8 mouse cellular contexts compared by ENCODE assay signal in genomic region chr19:16435531-16436231, GRCm38 (mm10). TPM values are rescaled to one million over a fixed set of nuclear protein-coding genes. Genes with fewer than 3 reads are reported as not detected.
DNase-seq lines count a peak whose midpoint lies in the region; ATAC-seq and TF ChIP-seq lines count a peak whose summit lies in the region.

Gene Gna14 (plus strand): TSS chr19:16435762.

- DNase-seq in brain, embryonic 14.5 days (ENCODE audit: low read depth), result peak; percentile 75
- DNase-seq in kidney, postnatal 0 days (ENCODE audit: low spot score), result peak; percentile 85
- DNase-seq in lung, embryonic 14.5 days, result peak; percentile 88
- DNase-seq in thymus, adult 18-20 months, result peak; percentile 34 to 45

- H3K4me1 ChIP-seq in erythroblast, embryonic 14.5 days (ENCODE audit: control insufficient read depth), result peaks cover 18% of the 10 kb centered on the region
- peaks cover 17 to 35% of the 10 kb centered on the region in 2 experiments for H3K4me1 ChIP-seq in heart, embryonic 14.5 days (ENCODE audit: control insufficient read depth in 2 of 2, insufficient read depth in 2 of 2, low read length in 2 of 2)
- H3K4me1 ChIP-seq in kidney, postnatal 0 days (replicated peaks; ENCODE audit: insufficient read depth, low read length), result peaks cover 21% of the 10 kb centered on the region
- H3K4me1 ChIP-seq in lung, embryonic 14.5 days (ENCODE audit: insufficient read depth), result peaks cover 35% of the 10 kb centered on the region
- peaks cover 12% of the 10 kb centered on the region; the same call in 1 of the 2 replicates for H3K4me1 ChIP-seq in neural tube, embryonic 14.5 days (ENCODE audit: control insufficient read depth, insufficient read depth, low read length)

- H3K9me3 ChIP-seq in erythroblast, embryonic 14.5 days (ENCODE audit: control insufficient read depth, low read length), result no peaks in the 10 kb centered on the region
- H3K9me3 ChIP-seq in heart, embryonic 14.5 days (ENCODE audit: control insufficient read depth, low read length), result no peaks in the 10 kb centered on the region
- no peaks in the 10 kb centered on the region for H3K9me3 ChIP-seq in kidney, postnatal 0 days (replicated peaks; ENCODE audit: low read length)
- H3K9me3 ChIP-seq in lung, embryonic 14.5 days (ENCODE audit: low read depth, low read length), result no peaks in the 10 kb centered on the region
- H3K9me3 ChIP-seq in neural tube, embryonic 14.5 days (ENCODE audit: control insufficient read depth, low read length), result no peaks in the 10 kb centered on the region

- no peak within 1 kb of the TSS for H3K27ac ChIP-seq in heart, embryonic 14.5 days (replicated peaks in 1 of 2; ENCODE audit: control insufficient read depth in 1 of 2, insufficient read depth in 1 of 2, low read depth in 2 of 2, low read length in 2 of 2)
- peak within 1 kb of the TSS; percentile 67; the same call in 1 of the 2 replicates for H3K27ac ChIP-seq in kidney, postnatal 0 days
- peak within 1 kb of the TSS; percentile 13; the same call in 1 of the 2 replicates for H3K27ac ChIP-seq in lung, embryonic 14.5 days (ENCODE audit: low read depth)
- no peak within 1 kb of the TSS for H3K27ac ChIP-seq in neural tube, embryonic 14.5 days (ENCODE audit: low read depth, low read length)

- H3K4me3 ChIP-seq in erythroblast, embryonic 14.5 days (replicated peaks), result peak within 1 kb of the TSS; percentile 48
- peak within 1 kb of the TSS; percentile 39 to 43 for H3K4me3 ChIP-seq in heart, embryonic 14.5 days (ENCODE audit: control insufficient read depth in 1 of 2, insufficient read depth in 1 of 2, low read depth in 1 of 2, low read length in 2 of 2)
- H3K4me3 ChIP-seq in kidney, postnatal 0 days (replicated peaks; ENCODE audit: low read depth, low read length), result peak within 1 kb of the TSS; percentile 44
- H3K4me3 ChIP-seq in lung, embryonic 14.5 days (ENCODE audit: low read depth, low read length), result peak within 1 kb of the TSS; percentile 42
- peak within 1 kb of the TSS; percentile 32 for H3K4me3 ChIP-seq in neural tube, embryonic 14.5 days (ENCODE audit: low read depth, low read length)

- WGBS in heart, embryonic 14.5 days, result under 1% methylated on average over 27 of the region's 27 CpGs
- 1% methylated on average over 27 of the region's 27 CpGs for WGBS in kidney, postnatal 0 days
- under 1% methylated on average over 27 of the region's 27 CpGs for WGBS in lung, embryonic 14.5 days
- WGBS in neural tube, embryonic 14.5 days, result 1% methylated on average over 27 of the region's 27 CpGs

- H3K4me2 ChIP-seq in heart, embryonic 14.5 days (ENCODE audit: low read length), result peak within 1 kb of the TSS; percentile 74
- peak within 1 kb of the TSS; percentile 76 for H3K4me2 ChIP-seq in kidney, postnatal 0 days (ENCODE audit: low read length)
- peak within 1 kb of the TSS; percentile 86 for H3K4me2 ChIP-seq in lung, embryonic 14.5 days
- H3K4me2 ChIP-seq in neural tube, embryonic 14.5 days (ENCODE audit: low read depth, low read length), result peak within 1 kb of the TSS; percentile 64

- peak; percentile 80 for ATAC-seq in CD4-positive, CD25-positive, alpha-beta regulatory T cell, adult 4 months
- ATAC-seq in heart, embryonic 14.5 days (ENCODE audit: insufficient number of reproducible peaks, insufficient read depth, low FRiP score, low read depth), result no peak
- peak; percentile 83 for ATAC-seq in kidney, postnatal 0 days (replicated peaks; ENCODE audit: low FRiP score, low read depth)
- ATAC-seq in lung, embryonic 14.5 days (ENCODE audit: insufficient read depth), result peak; percentile 75
- peak; percentile 56; the same call in 1 of the 2 replicates for ATAC-seq in neural tube, embryonic 14.5 days (ENCODE audit: low read depth)

- no peaks in the 10 kb centered on the region for H3K36me3 ChIP-seq in erythroblast, embryonic 14.5 days (ENCODE audit: control insufficient read depth)
- no peaks in the 10 kb centered on the region for H3K36me3 ChIP-seq in heart, embryonic 14.5 days (ENCODE audit: control insufficient read depth, insufficient read depth, low read length)
- no peaks in the 10 kb centered on the region for H3K36me3 ChIP-seq in kidney, postnatal 0 days (ENCODE audit: insufficient read depth, low read length)
- H3K36me3 ChIP-seq in lung, embryonic 14.5 days (ENCODE audit: insufficient read depth), result no peaks in the 10 kb centered on the region
- no peaks in the 10 kb centered on the region for H3K36me3 ChIP-seq in neural tube, embryonic 14.5 days (ENCODE audit: control insufficient read depth, insufficient read depth, low read length)

- TF ChIP-seq POLR2A in brain, embryonic 14.5 days (IDR thresholded peaks at IDR 0.05; ENCODE audit: borderline replicate concordance, extremely low read depth, insufficient read depth, insufficient read length, poor library complexity, severe bottlenecking), result no peak

- TF ChIP-seq CTCF in brain, embryonic 14.5 days (IDR thresholded peaks at IDR 0.05; ENCODE audit: borderline replicate concordance, extremely low read depth, insufficient read depth, insufficient read length), result peak; percentile 74
- TF ChIP-seq CTCF in kidney, postnatal 0 days (IDR thresholded peaks at IDR 0.05; ENCODE audit: low read depth), result peak; percentile 75
- peak; percentile 90 for TF ChIP-seq CTCF in lung, embryonic 14.5 days (IDR thresholded peaks at IDR 0.05; ENCODE audit: low read depth)

- H3K27me3 ChIP-seq in erythroblast, embryonic 14.5 days (ENCODE audit: control insufficient read depth), result peaks cover 25% of the 10 kb centered on the region
- peaks cover 21% of the 10 kb centered on the region for H3K27me3 ChIP-seq in heart, embryonic 14.5 days (ENCODE audit: control insufficient read depth, insufficient read depth, low read length)
- H3K27me3 ChIP-seq in kidney, postnatal 0 days (ENCODE audit: insufficient read depth, low read length), result no peaks in the 10 kb centered on the region
- peaks cover 10% of the 10 kb centered on the region for H3K27me3 ChIP-seq in lung, embryonic 14.5 days (ENCODE audit: insufficient read depth, low read length)
- peaks cover 23% of the 10 kb centered on the region for H3K27me3 ChIP-seq in neural tube, embryonic 14.5 days (ENCODE audit: control insufficient read depth, insufficient read depth, low read length)

- peak within 1 kb of the TSS; percentile 52 for H3K9ac ChIP-seq in heart, embryonic 14.5 days (ENCODE audit: low read length)
- peak within 1 kb of the TSS; percentile 62 for H3K9ac ChIP-seq in kidney, postnatal 0 days (ENCODE audit: low read depth, low read length)
- H3K9ac ChIP-seq in lung, embryonic 14.5 days, result peak within 1 kb of the TSS; percentile 51
- 0 out of 2 replicates have a peak within 1 kb of the TSS, but pooled peaks have one; percentile 8 for H3K9ac ChIP-seq in neural tube, embryonic 14.5 days (replicated peaks; ENCODE audit: low read depth, low read length)

RNA-seq across cellular contexts. Expression of gene Gna14, which starts in this region (rescaled TPM):
- polyA plus RNA-seq in CD4-positive, CD25-positive, alpha-beta regulatory T cell, adult 4 months (2017; shearing (Covaris generic)), result 1 to 10 TPM; 2.9 to 5.5 TPM
- 0.58 and 0.62 TPM in 2 replicates for polyA plus RNA-seq in brain, embryonic 14.5 days (2012; rRNA removed)
- not detected in 2 replicates for polyA plus RNA-seq in erythroblast, embryonic 14.5 days (2012)
- 0.78 and 0.94 TPM in 2 replicates for polyA plus RNA-seq in heart, embryonic 14.5 days (2014; fragmentation: Nextera tagmentation; extraction: Ambion mirVana)
- 9.8 and 11.8 TPM in 2 replicates for polyA plus RNA-seq in kidney, postnatal 0 days (2015; fragmentation: Nextera tagmentation; extraction: Ambion mirVana)
- polyA plus RNA-seq in lung, embryonic 14.5 days (2014; fragmentation: Nextera tagmentation; extraction: Ambion mirVana), result 10.5 and 13.4 TPM in 2 replicates
- 0.66 and 0.93 TPM in 2 replicates for polyA plus RNA-seq in neural tube, embryonic 14.5 days (2014; fragmentation: Nextera tagmentation; extraction: Ambion mirVana)

Comparison
In these comparisons a context has a peak if more than half of its experiments do, and no peak if none do; other contexts are left out.
1. Peak in DNase-seq in brain, embryonic 14.5 days; RNA of the gene not detected or under 1 TPM.
2. Peak in ATAC-seq, H3K4me3 ChIP-seq, H3K9ac ChIP-seq and H3K4me2 ChIP-seq in neural tube, embryonic 14.5 days; RNA of the gene not detected or under 1 TPM.
3. H3K27ac ChIP-seq: peak in kidney, postnatal 0 days (single experiment) and lung, embryonic 14.5 days (single experiment); none in heart, embryonic 14.5 days (0 of 2) and neural tube, embryonic 14.5 days (single experiment).
4. H3K9ac ChIP-seq: peak in every context shown above with its lines; median percentile 62 in kidney, postnatal 0 days; 52 in heart, embryonic 14.5 days; 51 in lung, embryonic 14.5 days; 8 in neural tube, embryonic 14.5 days.
5. Peak in every context shown above with its lines, with median percentiles within 50 percentile points of each other: DNase-seq, CTCF ChIP-seq, H3K4me3 ChIP-seq and H3K4me2 ChIP-seq.